Mouse (Mus musculus) CH12.LX (cell line): Measurements from ENCODE around the gene Ubash3b.

Experiments used
- CTCF ChIP-seq, 2 experiments: IDR thresholded peaks in 1 of 2; conservative IDR thresholded peaks in 1 of 2; 2 replicates each; pipeline ENCODE4 v1.5.1; 2011 to 2012; ENCODE audit warnings: low read depth in 2 of 2, low read length in 2 of 2, improper control_type of control experiment in 1 of 2, inconsistent platforms in 1 of 2, mild to moderate bottlenecking in 1 of 2, moderate library complexity in 1 of 2
- EP300 ChIP-seq: IDR thresholded peaks from 2 replicates; pipeline ENCODE4 v1.6.1; 2011; ENCODE audit warnings: low read length, improper control_type of control experiment
- GABPA ChIP-seq: IDR thresholded peaks from 2 replicates; pipeline ENCODE4 v1.6.1; 2012; ENCODE audit warnings: low read depth, low read length, improper control_type of control experiment, inconsistent platforms; ENCODE audit not compliant: insufficient replicate concordance
- MAFK ChIP-seq: IDR thresholded peaks from 2 replicates; pipeline ENCODE4 v1.6.1; 2011; ENCODE audit warnings: low read length, improper control_type of control experiment; ENCODE audit not compliant: insufficient replicate concordance
- MAX ChIP-seq: IDR thresholded peaks from 2 replicates; pipeline ENCODE4 v1.6.1; 2011; ENCODE audit warnings: low read length, improper control_type of control experiment
- MEF2A ChIP-seq: IDR thresholded peaks from 2 replicates; pipeline ENCODE4 v1.6.1; 2014; ENCODE audit warnings: low read depth, mild to moderate bottlenecking, inconsistent platforms, low read length, improper control_type of control experiment, borderline replicate concordance
- MXI1 ChIP-seq: IDR thresholded peaks from 2 replicates; pipeline ENCODE4 v1.6.1; 2011; ENCODE audit warnings: mild to moderate bottlenecking, low read depth, low read length, improper control_type of control experiment
- NELFE ChIP-seq: IDR thresholded peaks from 2 replicates; pipeline ENCODE4 v1.6.1; 2011; ENCODE audit warnings: low read depth, low read length, improper control_type of control experiment
- PAX5 ChIP-seq: IDR thresholded peaks from 2 replicates; pipeline ENCODE4 v1.6.1; 2012; ENCODE audit warnings: low read length, inconsistent platforms, mixed read lengths
- POLR2A ChIP-seq: IDR thresholded peaks from 2 replicates; pipeline ENCODE4 v1.6.1; 2011; ENCODE audit warnings: low read depth, mild to moderate bottlenecking, improper control_type of control experiment, low read length
- SIN3A ChIP-seq: IDR thresholded peaks from 2 replicates; pipeline ENCODE4 v1.6.1; 2012; ENCODE audit warnings: low read length, improper control_type of control experiment, inconsistent platforms
- TBP ChIP-seq: conservative IDR thresholded peaks from 2 replicates; pipeline ENCODE4 v1.6.1; 2011; ENCODE audit warnings: low read depth, low read length, improper control_type of control experiment
- ZC3H11A ChIP-seq: IDR thresholded peaks from 2 replicates; pipeline ENCODE4 v1.6.1; 2012; ENCODE audit warnings: low read depth, mild to moderate bottlenecking, inconsistent platforms, low read length, improper control_type of control experiment
- ZNF384 ChIP-seq: IDR thresholded peaks from 2 replicates; pipeline ENCODE4 v1.6.1; 2012; ENCODE audit warnings: low read depth, low read length, improper control_type of control experiment, inconsistent platforms

DNA sequence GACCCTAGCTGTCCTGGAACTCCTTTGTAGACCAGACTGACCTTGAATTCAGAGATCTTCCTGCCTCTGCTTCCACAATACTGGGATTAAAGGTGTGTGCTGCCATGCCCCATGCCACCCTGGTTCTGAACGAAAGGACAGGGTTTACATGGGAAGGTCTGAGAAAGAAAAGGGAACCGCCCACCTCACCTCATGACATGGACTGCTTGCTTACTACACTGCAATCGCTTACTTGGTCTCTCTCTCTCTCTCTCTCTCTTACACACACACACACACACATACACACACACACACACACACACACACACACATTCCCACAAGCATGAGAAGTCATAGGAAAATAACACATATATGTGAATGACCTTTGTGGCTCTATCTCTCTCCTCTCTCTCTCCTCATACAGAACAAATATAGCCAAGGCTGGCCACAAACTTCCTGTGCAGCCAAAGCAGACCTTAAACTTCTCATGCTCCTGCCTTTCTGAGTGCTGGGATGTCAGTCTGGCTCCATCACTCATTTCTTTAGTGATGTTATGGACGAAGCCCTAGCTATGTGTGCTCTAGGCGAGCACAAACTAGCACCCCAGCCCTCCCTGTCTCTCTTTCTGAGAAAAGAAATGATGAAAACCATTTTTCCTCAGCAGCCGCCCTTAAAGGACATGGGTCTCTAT lies 78.0 kb downstream of the Ubash3b start:
- TF ChIP-seq EP300 (no peak), ZNF384 (no peak), POLR2A (no peak), CTCF (conservative IDR thresholded peaks at IDR 0.05 in 1 of 2, IDR thresholded peaks at IDR 0.05 in 1 of 2; ENCODE audit: low read depth in 2 of 2, low read length in 2 of 2) (no peak), MEF2A (no peak), NELFE (no peak), TBP (no peak), MXI1 (no peak), MAX (no peak), PAX5 (no peak), ZC3H11A (no peak), MAFK (no peak), GABPA (no peak), SIN3A (no peak)
